Mouse (Mus musculus) megakaryocyte progenitor cell, adult 5-6 weeks (primary cell): ENCODE data around the gene Mpzl3. TPM values are rescaled to one million over a fixed set of nuclear protein-coding genes. Genes with fewer than 3 reads are reported as not detected.
A peak's percentile ranks its signal among the peaks of the same experiment; 100 is the strongest.

Experiments
- ATAC-seq: replicated peaks from 2 replicates; pipeline ENCODE4 v1.8.0; 2016; ENCODE audit warnings: mild to moderate bottlenecking, moderate TSS enrichment, inconsistent platforms; ENCODE audit not compliant: poor library complexity
- total RNA-seq, 2 experiments: library from RNA; stranded (forward) in 1 of 2; stranded (reverse) in 1 of 2; fragments of 157-497, 149-512 nt in 1 of 2; fragments of 200-1000 nt in 1 of 2; gene quantifications; 2 replicates each; pipeline versions ENCODE4 v1.2.3 to v1.2.4; 2015 to 2017

Gene Mpzl3
- total RNA-seq, 2 experiments from 2014 or later, result 0.35 to 0.58 TPM

DNA sequence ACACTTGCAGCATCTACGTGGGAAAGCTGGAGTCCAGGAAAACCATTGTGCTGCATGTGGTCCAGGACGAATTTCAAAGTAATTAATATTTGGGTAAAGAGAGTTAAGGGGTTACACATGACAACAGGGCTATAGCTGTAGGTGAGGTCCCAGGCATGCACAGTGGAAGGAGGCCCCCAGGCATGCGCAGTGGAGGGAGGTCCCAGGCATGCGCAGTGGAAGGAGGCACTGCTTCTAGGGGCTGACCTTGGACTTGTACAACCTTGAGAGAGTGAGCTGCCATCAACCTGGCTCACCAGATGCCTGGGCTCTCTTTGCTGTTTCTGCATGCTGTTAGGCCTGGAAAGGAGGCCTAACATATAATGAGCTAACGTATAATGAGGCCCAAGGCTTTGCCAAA is 42.9 kb downstream of the Mpzl3 start:
- ATAC-seq, result no peak

DNA sequence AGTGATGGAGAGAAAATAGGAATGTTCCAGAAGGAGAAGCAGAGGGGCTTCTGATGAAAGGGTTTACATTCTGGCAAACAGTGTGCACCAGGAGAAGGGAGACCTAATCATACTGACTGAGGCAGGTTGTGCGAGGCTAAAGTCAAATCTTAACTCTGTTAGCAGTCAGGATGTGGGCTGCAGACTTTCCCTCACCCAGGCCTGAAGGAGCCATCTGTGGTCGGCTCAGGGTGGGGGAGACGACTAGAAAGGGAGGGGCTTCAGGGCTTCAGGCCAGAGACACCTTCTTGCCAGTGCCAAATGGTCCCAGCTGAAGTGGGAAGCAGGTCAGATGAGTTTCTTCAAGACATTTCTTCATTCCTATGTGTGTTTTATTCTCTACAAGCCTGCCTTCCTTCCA is 43.4 kb downstream of the Mpzl3 start:
- ATAC-seq, result peak; percentile 40; the same call in 1 of the 2 replicates

DNA sequence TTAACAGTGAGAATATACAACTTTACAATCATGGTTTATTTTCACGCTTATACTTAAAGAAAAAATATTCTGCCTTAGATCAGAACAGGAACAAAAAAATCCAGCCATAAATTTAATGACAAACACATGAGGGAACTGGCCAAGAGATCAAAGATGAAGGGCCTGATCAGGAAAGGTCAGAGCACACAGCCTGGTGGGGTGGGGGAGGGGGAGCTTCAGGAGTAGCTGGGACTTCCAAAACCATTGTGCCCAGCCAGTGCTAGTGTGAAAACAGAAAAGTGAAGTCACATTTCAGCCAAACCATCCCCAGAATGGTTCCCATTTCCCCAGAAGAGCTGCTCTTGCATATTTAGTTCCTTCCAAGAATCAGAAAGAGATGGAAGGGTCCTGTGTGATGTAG is 47.5 kb downstream of the Mpzl3 start:
- ATAC-seq, result no peak

DNA sequence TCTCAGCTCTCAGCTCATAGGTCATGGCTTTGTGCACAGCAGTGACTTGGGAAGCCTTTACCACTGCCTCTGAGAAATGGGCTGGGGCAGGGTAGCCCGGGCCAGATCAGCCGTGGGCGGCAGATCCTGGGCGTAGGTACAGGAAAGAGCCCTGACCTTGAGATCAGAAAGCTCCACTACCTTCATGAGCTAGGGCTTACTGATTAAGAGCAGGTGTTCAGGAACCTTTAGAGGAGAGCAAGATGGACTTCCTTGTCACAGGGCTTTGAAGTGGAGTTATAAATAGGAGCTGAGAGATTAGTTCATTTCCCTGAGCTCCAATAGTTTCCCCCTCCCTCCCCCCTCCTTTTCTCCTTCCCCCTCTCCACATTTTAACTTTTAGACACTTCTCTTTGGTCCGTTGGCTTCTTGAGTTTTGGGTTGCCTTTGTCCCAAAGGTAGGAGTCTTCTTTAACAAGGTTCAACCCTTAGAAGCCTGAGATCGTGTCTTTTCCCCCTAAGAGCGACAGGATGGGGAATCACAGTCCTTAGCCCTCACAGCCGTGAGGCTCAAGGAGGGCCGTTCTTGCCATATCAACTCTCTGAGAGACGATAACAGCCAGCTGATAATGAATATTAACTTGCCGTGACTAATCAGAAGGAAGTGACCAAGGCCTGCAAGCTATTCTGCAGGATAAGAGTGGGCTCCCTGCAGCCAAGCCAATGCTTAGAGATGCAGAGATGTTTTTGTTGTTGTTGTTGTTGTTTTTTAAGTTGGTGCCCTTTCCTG is 48.4 kb downstream of the Mpzl3 start:
- ATAC-seq, result no peak

DNA sequence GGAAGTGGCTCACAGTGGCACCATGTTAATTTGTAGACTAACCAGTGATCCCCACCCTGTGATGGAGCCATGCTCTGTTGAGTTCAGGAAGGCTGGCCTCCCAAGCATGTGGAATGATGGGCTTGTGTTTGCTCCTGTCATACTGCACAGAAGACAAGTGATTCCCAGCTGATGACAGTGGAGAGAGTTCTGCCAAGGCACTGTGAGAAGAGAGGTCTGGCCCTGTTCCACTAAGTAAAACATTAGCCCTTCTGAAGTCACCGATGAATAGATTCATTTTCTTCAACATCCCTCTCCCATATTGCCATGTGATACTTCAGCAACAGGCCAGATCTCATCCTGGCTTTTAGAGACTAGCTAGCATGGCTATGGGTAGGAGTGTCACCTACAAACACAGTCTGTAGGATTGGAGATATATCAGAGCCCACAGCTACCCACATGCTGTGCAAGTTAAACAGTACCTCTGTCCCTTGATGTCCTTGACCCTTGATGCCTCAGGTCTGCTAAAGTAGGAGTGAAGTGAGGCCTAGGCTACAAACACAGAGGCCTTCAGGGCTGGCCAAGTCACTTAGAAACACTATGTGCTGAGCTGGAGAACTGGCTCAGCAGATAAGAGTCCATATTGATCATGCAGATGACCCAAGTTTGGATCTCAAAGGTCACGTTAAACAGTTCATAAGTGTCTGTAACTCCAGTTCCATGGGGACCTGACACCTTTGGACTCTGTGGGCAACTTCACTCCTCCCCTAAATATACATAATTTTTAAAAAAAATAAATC is 50.8 kb downstream of the Mpzl3 start:
- no peak for ATAC-seq

DNA sequence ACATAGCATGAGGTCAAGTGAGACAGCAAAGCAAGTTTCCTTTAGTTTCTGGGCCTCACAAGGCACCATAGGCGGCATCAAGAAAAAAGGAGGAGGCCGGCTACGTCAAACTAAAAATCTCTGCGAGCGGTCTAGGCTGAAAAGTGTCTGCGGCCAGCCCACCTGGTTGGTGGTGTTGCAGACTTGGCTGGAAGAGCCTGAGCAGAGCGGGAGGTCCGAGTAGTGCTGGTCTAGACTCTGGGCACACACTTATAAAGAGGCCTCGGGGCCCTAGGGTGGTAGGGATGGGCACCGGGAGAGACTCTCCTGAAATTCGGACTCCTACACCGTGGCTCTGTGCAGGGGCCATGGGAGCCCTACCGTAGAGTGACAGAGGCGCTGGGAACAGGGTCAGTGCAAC is 60.7 kb downstream of the Mpzl3 start:
- ATAC-seq, result no peak

DNA sequence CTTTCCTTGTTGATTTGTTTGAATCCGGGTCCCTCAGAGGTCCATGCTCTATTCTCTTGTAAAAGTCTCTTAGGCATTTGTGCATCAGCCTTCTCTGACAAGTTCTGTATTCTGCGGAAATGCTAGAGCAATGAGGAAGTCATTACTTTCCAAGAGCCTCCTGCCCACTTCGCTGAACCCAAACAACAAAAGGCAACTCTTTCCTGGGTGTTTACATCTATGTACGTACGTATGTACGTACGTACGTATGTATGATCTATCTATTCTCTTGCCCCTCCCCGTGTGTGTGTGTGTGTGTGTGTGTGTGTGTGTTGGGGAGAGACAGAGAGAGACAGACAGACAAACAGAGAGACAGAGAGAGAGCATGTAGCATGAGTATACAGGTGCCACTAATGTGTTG is 61.8 kb downstream of the Mpzl3 start:
- peak; percentile 51; the same call in 1 of the 2 replicates for ATAC-seq

DNA sequence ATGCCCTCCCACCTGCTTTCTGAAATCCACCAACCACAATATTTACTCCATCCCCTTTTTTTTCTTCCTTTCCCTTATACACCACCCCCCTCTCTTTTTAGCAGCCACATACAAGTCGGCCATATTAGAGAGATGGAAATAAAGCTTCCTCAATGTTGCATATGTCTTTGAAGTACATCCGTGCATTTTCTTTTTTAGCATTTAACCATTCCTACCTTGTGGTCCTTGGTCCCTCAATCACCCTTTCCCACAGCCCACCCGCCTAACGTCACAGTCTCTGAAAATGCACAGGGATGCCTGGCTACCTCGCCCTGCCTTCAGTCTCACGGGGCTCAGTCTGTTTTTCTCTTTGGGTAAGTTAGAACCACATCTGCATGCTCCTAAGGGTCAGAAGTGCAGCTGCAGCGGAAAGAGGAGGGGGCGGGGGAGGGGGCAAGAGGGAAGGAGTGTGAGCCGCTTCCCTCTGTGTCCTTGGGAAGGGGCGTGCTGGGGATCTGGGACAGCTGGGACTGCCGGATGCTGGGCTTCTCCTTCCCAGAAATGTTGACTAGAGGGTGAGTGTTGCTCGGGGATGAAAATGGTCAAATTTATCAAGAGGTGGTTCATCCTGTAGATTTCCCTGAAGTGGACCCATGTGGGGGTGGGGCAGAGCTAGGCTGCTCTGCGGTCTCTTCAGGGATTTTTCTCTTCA is 62.9 kb downstream of the Mpzl3 start, which contains the start of gene Scn2b:
Gene Scn2b (plus strand): TSS at position 42 of the 691 bp plus-strand sequence.
- ATAC-seq, result no peak

DNA sequence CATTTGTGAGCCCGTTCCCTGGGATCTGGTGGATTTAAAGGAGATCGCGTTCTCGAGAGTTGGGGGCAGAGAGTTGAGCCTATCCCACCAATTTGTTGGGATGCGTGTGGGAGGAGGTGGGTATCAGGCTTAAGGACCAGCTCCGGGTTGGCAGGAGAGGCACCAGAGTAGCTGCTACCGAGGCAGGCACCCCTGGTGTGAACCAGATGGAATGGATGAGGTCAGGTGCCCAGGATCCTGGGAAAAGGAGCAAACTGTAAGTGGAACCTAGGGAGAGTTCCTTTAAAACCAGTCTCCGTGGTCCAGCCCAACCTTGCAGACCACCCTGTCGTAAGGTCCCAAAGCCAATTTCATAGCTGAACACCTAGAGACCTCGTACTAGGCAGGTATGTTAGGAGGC is 63.6 kb downstream of the Mpzl3 start:
- ATAC-seq, result no peak

DNA sequence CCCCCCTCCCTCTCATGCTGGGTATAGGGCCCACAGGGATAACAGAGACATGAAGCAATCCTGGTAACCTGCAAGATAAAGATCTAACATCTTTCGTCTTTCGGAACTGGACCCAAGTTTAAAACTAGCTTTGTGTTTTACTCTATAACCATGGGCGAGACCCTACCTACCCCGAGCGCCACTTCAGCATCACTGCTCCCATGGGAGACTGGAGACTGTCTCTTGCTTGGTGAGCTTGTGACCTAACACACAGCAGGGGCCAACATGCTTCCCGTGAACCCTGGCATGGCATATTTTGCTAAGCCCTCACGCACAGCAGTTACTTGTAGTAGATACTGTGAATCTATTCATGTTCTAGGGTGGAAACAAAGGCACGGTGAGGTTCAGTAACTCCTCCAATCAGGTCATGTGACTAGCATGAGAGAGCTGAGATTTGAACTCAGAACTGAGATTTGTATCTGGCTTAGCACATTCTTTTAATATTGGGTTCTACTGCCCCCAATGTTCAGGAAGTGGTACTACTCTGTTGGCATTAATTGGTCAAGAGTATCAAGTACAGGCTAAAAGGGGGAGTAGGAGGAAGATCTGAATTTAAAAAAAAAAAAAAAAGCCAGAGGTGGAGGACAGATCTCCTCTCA is 64.4 kb downstream of the Mpzl3 start:
- no peak for ATAC-seq

DNA sequence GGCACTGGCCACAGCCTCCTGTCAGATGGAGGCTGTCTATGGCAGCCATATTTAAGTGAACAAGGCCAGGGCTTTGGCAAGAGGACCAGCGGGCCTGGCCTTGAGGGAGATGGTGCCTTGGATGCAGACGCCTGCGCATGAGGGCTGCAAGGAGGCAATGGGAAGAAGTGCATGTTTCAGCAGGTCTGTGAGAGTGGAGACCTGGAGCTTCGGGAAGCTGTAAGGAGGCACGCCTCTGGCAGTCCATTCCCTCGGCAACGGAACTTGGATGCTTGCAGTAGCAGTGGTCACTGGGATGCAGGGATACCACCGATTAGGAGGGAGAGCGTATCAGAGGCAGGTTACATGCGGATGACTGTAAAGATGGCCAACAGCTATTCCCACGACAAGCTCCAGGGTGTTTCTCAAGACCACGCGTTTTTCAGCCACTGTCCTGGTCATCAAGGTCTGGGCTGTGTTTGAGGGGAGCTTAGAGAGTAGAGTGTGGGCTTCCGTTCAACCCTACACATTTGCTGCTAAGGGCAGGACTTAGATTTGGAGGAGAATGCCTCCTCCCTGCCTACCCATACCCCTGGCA is 65.1 kb downstream of the Mpzl3 start:
- no peak for ATAC-seq

DNA sequence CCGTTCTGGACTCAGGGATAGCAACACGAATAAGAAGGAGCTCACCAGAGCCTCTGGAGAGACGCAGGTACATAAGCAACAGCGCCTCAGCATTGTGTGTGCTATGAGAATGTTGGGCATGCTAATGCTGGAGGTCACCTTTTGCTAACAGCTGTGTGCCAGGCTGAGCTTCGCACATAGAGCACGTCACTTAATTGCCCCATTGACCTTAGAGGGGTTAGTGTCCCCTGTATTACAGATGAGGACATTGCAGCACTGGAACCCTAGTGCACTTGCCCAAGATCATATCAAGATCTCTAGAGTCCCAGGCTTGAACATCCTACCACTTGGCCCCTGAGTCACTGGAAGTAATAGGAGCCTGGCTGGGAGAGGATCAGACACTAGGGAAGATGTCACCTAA is 65.6 kb downstream of the Mpzl3 start:
- no peak for ATAC-seq

DNA sequence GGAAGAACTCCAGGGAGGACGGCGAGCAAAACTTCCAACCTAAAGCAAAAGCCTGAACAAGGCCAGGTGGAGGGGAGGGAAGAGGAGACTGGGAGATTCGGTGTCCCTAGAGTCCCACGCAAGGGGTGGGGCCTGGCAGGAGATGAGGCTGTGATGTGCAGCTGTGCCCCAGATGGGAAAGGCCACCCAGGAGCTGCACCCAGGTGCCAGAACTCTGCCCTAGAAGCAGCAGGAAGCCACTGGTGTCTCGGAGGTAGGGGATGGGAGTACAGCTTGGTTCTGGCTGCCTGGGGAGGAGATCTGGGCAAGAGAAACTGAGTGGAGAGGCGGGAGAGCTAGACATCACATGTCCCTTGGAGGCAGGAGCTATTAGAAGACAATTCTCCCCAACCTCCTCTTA is 66.0 kb downstream of the Mpzl3 start:
- no peak for ATAC-seq

DNA sequence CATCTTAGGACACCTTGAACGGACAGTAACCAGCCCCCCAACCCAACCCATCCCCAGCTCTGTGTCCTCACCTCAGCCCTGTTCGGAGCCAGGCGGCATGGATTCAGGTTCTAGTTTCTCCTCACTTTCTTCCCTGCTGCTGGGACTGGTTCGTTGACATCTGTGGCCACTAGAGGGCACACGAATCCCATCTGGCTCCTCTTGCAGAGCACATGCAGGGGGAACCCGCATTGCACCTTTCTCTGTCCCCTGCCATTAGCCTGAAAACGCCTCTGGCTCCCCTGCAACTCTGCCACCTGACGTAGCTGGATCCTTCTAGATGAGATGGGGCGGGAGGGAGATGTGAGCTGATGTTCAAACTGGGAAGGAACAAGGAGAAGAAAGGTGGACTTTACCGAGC is 66.8 kb downstream of the Mpzl3 start:
- ATAC-seq, result peak; percentile 87

DNA sequence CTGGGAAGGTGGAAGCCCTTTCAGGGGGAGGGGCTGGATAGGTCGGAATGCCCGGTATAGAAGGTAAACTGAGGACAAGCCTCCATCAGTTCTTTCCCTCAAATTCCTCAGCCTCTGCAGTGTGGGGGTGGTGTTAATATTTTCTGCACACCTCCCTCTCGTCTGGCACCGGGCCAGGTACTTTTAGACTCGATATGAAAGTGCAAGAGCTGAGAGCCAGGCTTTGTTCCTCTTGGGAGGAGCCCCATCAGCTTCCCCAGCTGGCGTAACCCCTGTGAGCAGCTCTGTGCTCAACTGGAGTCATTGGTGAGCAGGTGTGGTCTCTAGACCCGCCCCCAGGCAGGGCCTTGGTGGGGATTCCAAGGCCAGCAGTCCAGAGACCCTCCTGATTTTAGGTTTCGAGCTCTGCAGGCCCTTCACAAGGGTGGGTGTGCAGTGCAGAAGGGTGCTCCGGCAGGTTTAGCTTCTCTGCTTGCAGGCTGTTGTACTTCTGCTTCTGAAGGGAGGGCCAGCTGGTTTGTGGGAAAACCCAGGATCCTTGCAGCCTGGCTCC is 67.3 kb downstream of the Mpzl3 start:
- ATAC-seq, result peak; percentile 49

DNA sequence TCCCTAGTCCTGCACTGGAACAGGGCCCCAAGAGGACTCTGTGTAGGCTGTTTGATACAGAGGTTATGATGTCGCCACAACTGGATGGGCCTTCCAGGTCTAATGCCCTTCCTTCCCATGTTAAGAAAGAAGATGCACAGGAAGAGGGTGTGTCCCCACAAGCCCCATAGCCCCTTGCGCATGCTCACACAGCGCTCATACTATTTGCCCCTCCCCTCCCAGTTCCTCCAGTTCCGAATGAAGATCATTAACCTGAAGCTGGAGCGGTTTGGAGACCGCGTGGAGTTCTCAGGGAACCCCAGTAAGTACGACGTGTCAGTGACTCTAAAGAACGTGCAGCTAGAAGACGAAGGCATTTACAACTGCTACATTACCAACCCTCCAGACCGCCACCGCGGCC is 70.2 kb downstream of the Mpzl3 start:
- ATAC-seq, result no peak

DNA sequence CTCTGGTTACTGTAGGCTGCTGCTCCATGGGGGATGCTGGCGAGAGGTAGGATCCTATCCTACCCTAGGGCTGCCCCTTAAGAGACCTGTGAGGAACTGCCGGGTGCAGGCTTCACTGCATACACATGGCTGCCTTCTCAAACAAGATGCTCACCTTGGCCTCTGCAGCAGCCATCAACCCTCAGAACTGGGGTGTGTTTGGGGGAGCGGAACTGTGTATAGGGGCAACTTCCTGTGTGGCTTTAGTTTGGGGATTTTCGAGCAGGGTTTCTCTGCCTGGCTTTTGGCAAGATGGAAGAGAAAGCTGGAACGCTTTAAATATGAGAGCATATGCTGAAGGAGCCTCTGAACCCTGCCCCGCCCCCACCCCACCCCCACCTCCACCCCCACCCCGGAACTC is 72.0 kb downstream of the Mpzl3 start:
- no peak for ATAC-seq
